Mouse (Mus musculus): ENCODE data around the gene Adam15. TPM values are rescaled to one million over a fixed set of nuclear protein-coding genes. Genes with fewer than 3 reads are reported as not detected.

Gene Adam15
- total RNA-seq, 2 experiments from 2014 or later = 102 to 105 TPM

GRCm38 (mm10) chr3:89304440-89304839 lies 45.4 kb downstream of the Adam15 start:
- no peak for DNase-seq (ENCODE audit: low spot score in 2 of 2)

- no peak for DNase-seq (ENCODE audit: low spot score in 2 of 2)
Observed at GRCm38 (mm10) chr3:89300514-89300913, 49.3 kb downstream of the Adam15 start.

- DNase-seq (ENCODE audit: low spot score in 2 of 2) = no peak
Observed at GRCm38 (mm10) chr3:89300071-89300470, 49.7 kb downstream of the Adam15 start.

GRCm38 (mm10) chr3:89299499-89299898 lies 50.3 kb downstream of the Adam15 start:
- no peak for DNase-seq (ENCODE audit: low spot score in 2 of 2)

GRCm38 (mm10) chr3:89298908-89299307 lies 50.9 kb downstream of the Adam15 start:
- no peak for DNase-seq (ENCODE audit: low spot score in 2 of 2)

GRCm38 (mm10) chr3:89296761-89297396 lies 52.9 kb downstream of the Adam15 start:
- DNase-seq (ENCODE audit: low spot score in 2 of 2) = no peak

GRCm38 (mm10) chr3:89295685-89296230 lies 54.0 kb downstream of the Adam15 start:
- no peak for DNase-seq (ENCODE audit: low spot score in 2 of 2)

- DNase-seq (ENCODE audit: low spot score in 2 of 2) = no peak
Observed at GRCm38 (mm10) chr3:89294195-89294594, 55.6 kb downstream of the Adam15 start.

GRCm38 (mm10) chr3:89293247-89293918 lies 56.4 kb downstream of the Adam15 start:
- DNase-seq (ENCODE audit: low spot score in 2 of 2) = no peak

GRCm38 (mm10) chr3:89292303-89292702 lies 57.5 kb downstream of the Adam15 start:
- no peak for DNase-seq (ENCODE audit: low spot score in 2 of 2)

GRCm38 (mm10) chr3:89291874-89292273 lies 57.9 kb downstream of the Adam15 start:
- no peak for DNase-seq (ENCODE audit: low spot score in 2 of 2)

Other genes with a start within 250 kb of the Adam15 start
- gene Gm43738, start 248.9 kb downstream of the Adam15 start, total RNA-seq (2021) = under 1 TPM in 1 of 2 experiments, not detected in 1; 0.18 TPM
- 100 to 1,000 TPM; 159 to 162 TPM for gene Fdps, start 248.0 kb downstream of the Adam15 start, total RNA-seq (2021)
- under 1 TPM; 0.22 to 0.48 TPM for gene Pklr, start 213.9 kb downstream of the Adam15 start, total RNA-seq (2021)
- gene Hcn3, start 189.8 kb downstream of the Adam15 start, total RNA-seq (2021) = 10 to 100 TPM; 30.9 to 35.1 TPM
- 10 to 100 TPM; 52.0 to 55.9 TPM for gene Clk2, start 185.2 kb downstream of the Adam15 start, total RNA-seq (2021)
- 10 to 100 TPM; 79.4 to 79.6 TPM for gene Scamp3, start 172.5 kb downstream of the Adam15 start, total RNA-seq (2021)
- 10 to 100 TPM; 65.8 to 69.5 TPM for gene Fam189b, start 166.9 kb downstream of the Adam15 start, total RNA-seq (2021)
- 10 to 100 TPM; 57.9 to 58.7 TPM for gene Gba, start 147.1 kb downstream of the Adam15 start, total RNA-seq (2021)
- gene Thbs3, start 134.8 kb downstream of the Adam15 start, total RNA-seq (2021) = 10 to 100 TPM; 45.2 to 48.4 TPM
- 100 to 1,000 TPM in 1 of 2 experiments, 10 to 100 TPM in 1; 92.8 to 109 TPM for gene Mtx1, start 122.9 kb downstream of the Adam15 start, total RNA-seq (2021)
- gene Muc1, start 120.9 kb downstream of the Adam15 start, total RNA-seq (2021) = under 1 TPM; 0.66 to 0.89 TPM
- gene Krtcap2, start 104.0 kb downstream of the Adam15 start, total RNA-seq (2021) = 10 to 100 TPM; 72.8 to 95.1 TPM
- gene Trim46, start 103.7 kb downstream of the Adam15 start, total RNA-seq (2021) = 100 to 1,000 TPM; 101 to 112 TPM
- gene Dpm3, start 90.6 kb downstream of the Adam15 start, total RNA-seq (2021) = 10 to 100 TPM; 53.3 to 66.3 TPM
- 10 to 100 TPM; 27.6 to 29.8 TPM for gene Slc50a1, start 79.4 kb downstream of the Adam15 start, total RNA-seq (2021)
- gene Efna1, start 68.9 kb downstream of the Adam15 start, total RNA-seq (2021) = 1 to 10 TPM; 6.4 to 7.2 TPM
- 10 to 100 TPM; 59.9 to 63.1 TPM for gene Efna3, start 27.0 kb downstream of the Adam15 start, total RNA-seq (2021)
- 1 to 10 TPM; 2.7 to 3.4 TPM for gene Efna4, start 12.0 kb downstream of the Adam15 start, total RNA-seq (2021)
- gene Dcst2, start 12.0 kb upstream of the Adam15 start, total RNA-seq (2021) = under 1 TPM; 0.51 to 0.71 TPM
- under 1 TPM in 1 of 2 experiments, not detected in 1; 0.59 TPM for gene Dcst1, start 15.3 kb upstream of the Adam15 start, total RNA-seq (2021)
- 1 to 10 TPM; 6.6 to 8.7 TPM for gene Zbtb7b, start 44.8 kb upstream of the Adam15 start, total RNA-seq (2021)
- 1 to 10 TPM in 1 of 2 experiments, not detected in 1; 3.5 TPM for gene Lenep, start 52.8 kb upstream of the Adam15 start, total RNA-seq (2021)
- gene Flad1, start 61.9 kb upstream of the Adam15 start, total RNA-seq (2021) = 10 to 100 TPM; 28.8 to 33.6 TPM
- 10 to 100 TPM in 1 of 2 experiments, 1 to 10 TPM in 1; 9.8 to 10.9 TPM for gene Cks1b, start 68.4 kb upstream of the Adam15 start, total RNA-seq (2021)
- gene Shc1, start 68.4 kb upstream of the Adam15 start, total RNA-seq (2021) = 10 to 100 TPM; 14.7 to 15.1 TPM
- 10 to 100 TPM; 48.5 to 52.3 TPM for gene Pygo2, start 80.2 kb upstream of the Adam15 start, total RNA-seq (2021)
- gene Pbxip1, start 86.7 kb upstream of the Adam15 start, total RNA-seq (2021) = 10 to 100 TPM; 43.3 to 45.2 TPM
- gene Pmvk, start 104.5 kb upstream of the Adam15 start, total RNA-seq (2021) = 10 to 100 TPM; 44.0 to 46.9 TPM
- gene Kcnn3, start 170.2 kb upstream of the Adam15 start, total RNA-seq (2021) = 10 to 100 TPM; 28.5 to 30.3 TPM

Measured in layer of hippocampus, postnatal 10 days (tissue).